Mouse (Mus musculus): ENCODE data around the gene Cyb5r3. TPM values are rescaled to one million over a fixed set of nuclear protein-coding genes. Genes with fewer than 3 reads are reported as not detected.
A peak's percentile ranks its signal among the peaks of the same experiment; 100 is the strongest.

Gene Cyb5r3
- polyA plus RNA-seq, 1 experiment from 2014 or later, result 155 TPM

- WGBS, result 7% methylated on average over 10 of the region's 11 CpGs
- H3K4me2 ChIP-seq, result no peak overlapping the region
Observed at GRCm38 (mm10) chr15:83112898-83113297, 59.5 kb downstream of the Cyb5r3 start.

GRCm38 (mm10) chr15:83111874-83112273, 60.5 kb downstream of the Cyb5r3 start:
- Histone ChIP-seq H3K9ac (no peak overlapping the region), H3K4me3 (no peak overlapping the region), H3K9me3 (no peaks in the 10 kb centered on the region), H3K36me3 (peaks cover 22% of the 10 kb centered on the region), H3K27me3 (no peaks in the 10 kb centered on the region), H3K4me2 (no peak overlapping the region), H3K4me1 (0 out of 2 replicates have a peak, but pooled peaks cover 2% of the 10 kb centered on the region), H3K27ac (no peak overlapping the region)
- WGBS, result 75% methylated on average over 7 of the region's 7 CpGs
- ATAC-seq (ENCODE audit: borderline replicate concordance, extremely low read depth, low FRiP score, low TSS enrichment), result no peak

More at GRCm38 (mm10) chr15:83112898-83113297, 59.5 kb downstream of the Cyb5r3 start:
- H3K9ac ChIP-seq, result no peak overlapping the region
- no peak overlapping the region for H3K4me3 ChIP-seq
- H3K36me3 ChIP-seq, result peaks cover 30% of the 10 kb centered on the region
- no peak overlapping the region for H3K27ac ChIP-seq
- 0 out of 2 replicates have a peak, but pooled peaks cover 2% of the 10 kb centered on the region for H3K4me1 ChIP-seq
- ATAC-seq (ENCODE audit: borderline replicate concordance, extremely low read depth, low FRiP score, low TSS enrichment), result 0 out of 2 replicates have a peak, but pooled peaks have one; percentile 38
- no peaks in the 10 kb centered on the region for H3K27me3 ChIP-seq
- H3K9me3 ChIP-seq, result no peaks in the 10 kb centered on the region

GRCm38 (mm10) chr15:83111290-83111689, 61.1 kb downstream of the Cyb5r3 start:
- Histone ChIP-seq H3K9me3 (no peaks in the 10 kb centered on the region), H3K4me1 (0 out of 2 replicates have a peak, but pooled peaks cover 2% of the 10 kb centered on the region), H3K9ac (no peak overlapping the region), H3K4me3 (no peak overlapping the region), H3K27me3 (no peaks in the 10 kb centered on the region), H3K4me2 (no peak overlapping the region), H3K36me3 (peaks cover 16% of the 10 kb centered on the region), H3K27ac (no peak overlapping the region)
- whole genome bisulfite sequencing, result 50% methylated on average over 6 of the region's 6 CpGs
- no peak for ATAC-seq (ENCODE audit: borderline replicate concordance, extremely low read depth, low FRiP score, low TSS enrichment)

GRCm38 (mm10) chr15:83107814-83108213, 64.6 kb downstream of the Cyb5r3 start:
- no peak overlapping the region for H3K9ac ChIP-seq
- H3K9me3 ChIP-seq, result no peaks in the 10 kb centered on the region
- H3K27me3 ChIP-seq, result no peaks in the 10 kb centered on the region
- 70% methylated on average over 6 of the region's 6 CpGs for WGBS
- no peaks in the 10 kb centered on the region for H3K36me3 ChIP-seq
- no peaks in the 10 kb centered on the region for H3K4me1 ChIP-seq
- no peak overlapping the region for H3K27ac ChIP-seq
- no peak overlapping the region for H3K4me3 ChIP-seq
- no peak overlapping the region for H3K4me2 ChIP-seq
- no peak for ATAC-seq (ENCODE audit: borderline replicate concordance, extremely low read depth, low FRiP score, low TSS enrichment)

GRCm38 (mm10) chr15:83106426-83106825, 66.0 kb downstream of the Cyb5r3 start:
- no peak overlapping the region for H3K9ac ChIP-seq
- no peaks in the 10 kb centered on the region for H3K27me3 ChIP-seq
- H3K4me2 ChIP-seq, result no peak overlapping the region
- no peaks in the 10 kb centered on the region for H3K4me1 ChIP-seq
- WGBS, result 78% methylated on average over 6 of the region's 6 CpGs
- no peak overlapping the region for H3K27ac ChIP-seq
- H3K4me3 ChIP-seq, result no peak overlapping the region
- ATAC-seq (ENCODE audit: borderline replicate concordance, extremely low read depth, low FRiP score, low TSS enrichment), result no peak
- no peaks in the 10 kb centered on the region for H3K9me3 ChIP-seq
- no peaks in the 10 kb centered on the region for H3K36me3 ChIP-seq

Other genes starting within 250 kb of the Cyb5r3 start
- 7.2 TPM in 2 replicates for gene Tcf20, start 184.7 kb downstream of the Cyb5r3 start, polyA plus RNA-seq (2015; fragmentation: Nextera tagmentation; extraction: Ambion mirVana)
- gene Nfam1, start 139.3 kb downstream of the Cyb5r3 start, polyA plus RNA-seq (2015; fragmentation: Nextera tagmentation; extraction: Ambion mirVana), result 3.5 and 3.8 TPM in 2 replicates
- 61.9 TPM in 2 replicates for gene Serhl, start 83.1 kb downstream of the Cyb5r3 start, polyA plus RNA-seq (2015; fragmentation: Nextera tagmentation; extraction: Ambion mirVana)
- 56.1 and 64.7 TPM in 2 replicates for gene Rrp7a, start 49.8 kb downstream of the Cyb5r3 start, polyA plus RNA-seq (2015; fragmentation: Nextera tagmentation; extraction: Ambion mirVana)
- gene Poldip3, start 23.2 kb downstream of the Cyb5r3 start, polyA plus RNA-seq (2015; fragmentation: Nextera tagmentation; extraction: Ambion mirVana), result 139 and 140 TPM in 2 replicates
- 3.5 and 3.6 TPM in 2 replicates for gene A4galt, start 79.2 kb upstream of the Cyb5r3 start, polyA plus RNA-seq (2015; fragmentation: Nextera tagmentation; extraction: Ambion mirVana)
- 38.3 and 43.9 TPM in 2 replicates for gene Arfgap3, start 177.7 kb upstream of the Cyb5r3 start, polyA plus RNA-seq (2015; fragmentation: Nextera tagmentation; extraction: Ambion mirVana)

All from lung, embryonic 15.5 days (tissue).